Mouse (Mus musculus) heart, adult 8-10 months (tissue): ENCODE results near the gene Rab27a. TPM values are rescaled to one million over a fixed set of nuclear protein-coding genes. Genes with fewer than 3 reads are reported as not detected.

Experiments used
- microRNA-seq: library from miRNA; unstranded; fragments of <30 nt; microRNA quantifications from one replicate; pipeline ENCODE4 v1.2.0, GENCODE M21; 2022
- total RNA-seq, 4 experiments: library from RNA; stranded (reverse); gene quantifications; 2 replicates each; pipeline ENCODE4 v1.2.4; 2022

Gene Rab27a
- total RNA-seq, 4 experiments from 2014 or later: 4.3 to 7.0 (median 5.1) TPM

Small RNA genes within 50 kb of the gene (microRNA-seq; reads per million reads assigned to microRNA genes)
- not detected for gene Gm27353

Other genes with a start within 250 kb of the Rab27a start
- under 1 TPM in 3 of 4 experiments, not detected in 1; 0.06 to 0.17 (median 0.12) TPM for gene Prtg, start 238.0 kb upstream of the Rab27a start, total RNA-seq
- 10 to 100 TPM; 12.9 to 16.4 (median 14.2) TPM for gene Pygo1, start 119.2 kb upstream of the Rab27a start, total RNA-seq
- under 1 TPM; 0.41 to 0.72 (median 0.56) TPM for gene Dyx1c1, start 86.1 kb upstream of the Rab27a start, total RNA-seq
- not detected for gene Gm44503, start 86.0 kb upstream of the Rab27a start, total RNA-seq
- gene Ccpg1os, start 59.5 kb upstream of the Rab27a start, total RNA-seq: 1 to 10 TPM; 6.4 to 7.9 (median 7.6) TPM
- gene Ccpg1, start 59.4 kb upstream of the Rab27a start, total RNA-seq: 100 to 1,000 TPM in 1 of 4 experiments, 10 to 100 TPM in 3; 88.1 to 113 (median 97.9) TPM
- gene Pigb, start 4.5 kb upstream of the Rab27a start, total RNA-seq: 1 to 10 TPM; 1.9 to 3.3 (median 2.6) TPM
- gene Khdc3, start 57.0 kb downstream of the Rab27a start, total RNA-seq: not detected
- not detected for gene Gm20509, start 57.6 kb downstream of the Rab27a start, total RNA-seq
- gene Rsl24d1, start 68.6 kb downstream of the Rab27a start, total RNA-seq: 10 to 100 TPM; 47.4 to 55.9 (median 49.5) TPM